Mouse (Mus musculus) lung, postnatal 0 days (tissue): ENCODE data around the gene Dnaja4. TPM values are rescaled to one million over a fixed set of nuclear protein-coding genes. Genes with fewer than 3 reads are reported as not detected.
"Not testable (repeated sequence)": the region's sequence is repeated elsewhere in the genome, so short reads cannot be mapped to it uniquely, and the experiment has no call there.

Experiments used
- ATAC-seq: fragments of 200-750 bp; cut with Nextera tagmentation; 2 replicates; pipeline ENCODE4 v1.8.0; 2017; ENCODE audit warnings: moderate library complexity
- DNase-seq: peaks from one replicate; pipeline ENCODE4 v3.0.0-alpha.2; 2016; ENCODE audit warnings: low spot score
- H3K27ac ChIP-seq: fragments of 300-500 bp; sonication (generic); 2 replicates; pipeline ENCODE4 v1.5.1; 2014; ENCODE audit warnings: antibody characterized with exemption, mild to moderate bottlenecking, low read length, mixed read lengths
- H3K27me3 ChIP-seq: fragments of 300-500 bp; sonication (generic); replicated peaks from 2 replicates; pipeline ENCODE4 v1.6.1; 2014; ENCODE audit warnings: low read length, mixed read lengths; ENCODE audit not compliant: insufficient read depth
- H3K36me3 ChIP-seq: fragments of 300-500 bp; sonication (generic); 2 replicates; pipeline ENCODE4 v1.6.1; 2014; ENCODE audit warnings: low read length, mixed read lengths; ENCODE audit not compliant: insufficient read depth
- H3K4me1 ChIP-seq: fragments of 300-500 bp; sonication (generic); 2 replicates; pipeline ENCODE4 v1.6.1; 2014; ENCODE audit warnings: antibody characterized with exemption, low read depth, low read length, mixed read lengths; ENCODE audit not compliant: insufficient read depth
- H3K4me2 ChIP-seq: fragments of 300-500 bp; sonication (generic); replicated peaks from 2 replicates; pipeline ENCODE4 v1.6.1; 2014; ENCODE audit warnings: low read depth, mild to moderate bottlenecking, low read length, moderate library complexity, mixed read lengths
- H3K4me3 ChIP-seq: fragments of 300-500 bp; sonication (generic); 2 replicates; pipeline ENCODE4 v1.5.1; 2014; ENCODE audit warnings: low read depth, low read length
- H3K9ac ChIP-seq: fragments of 300-500 bp; sonication (generic); replicated peaks from 2 replicates; pipeline ENCODE4 v1.6.1; 2014; ENCODE audit warnings: low read depth, mild to moderate bottlenecking
- H3K9me3 ChIP-seq: fragments of 300-500 bp; sonication (generic); 2 replicates; pipeline ENCODE4 v1.6.1; 2016; ENCODE audit warnings: low read length, mixed read lengths
- CTCF ChIP-seq: IDR thresholded peaks from 2 replicates; pipeline ENCODE4 v1.5.1; 2016; ENCODE audit warnings: antibody characterized with exemption, mild to moderate bottlenecking
- EP300 ChIP-seq: IDR thresholded peaks from 2 replicates; pipeline ENCODE4 v1.6.1; 2016; ENCODE audit warnings: antibody characterized with exemption, mild to moderate bottlenecking, control low read depth
- WGBS: fragments of 180-500 bp; shearing (Covaris S2); extraction: QIAGEN DNeasy Blood & Tissue Kit; methylation state at CpG from one replicate; pipeline ENCODE4 v1.1.7; 2014; 5-methylcytosine and 5-hydroxymethylcytosine counted together
- polyA plus RNA-seq: library from polyadenylated mRNA; unstranded; fragments of >200 nt; fragmentation: Nextera tagmentation; extraction: Ambion mirVana; gene quantifications from 2 replicates; pipeline ENCODE4 v1.2.1, GENCODE M21; 2015

The Dnaja4 gene
- polyA plus RNA-seq, 1 experiment from 2014 or later, result 15.2 TPM

DNA sequence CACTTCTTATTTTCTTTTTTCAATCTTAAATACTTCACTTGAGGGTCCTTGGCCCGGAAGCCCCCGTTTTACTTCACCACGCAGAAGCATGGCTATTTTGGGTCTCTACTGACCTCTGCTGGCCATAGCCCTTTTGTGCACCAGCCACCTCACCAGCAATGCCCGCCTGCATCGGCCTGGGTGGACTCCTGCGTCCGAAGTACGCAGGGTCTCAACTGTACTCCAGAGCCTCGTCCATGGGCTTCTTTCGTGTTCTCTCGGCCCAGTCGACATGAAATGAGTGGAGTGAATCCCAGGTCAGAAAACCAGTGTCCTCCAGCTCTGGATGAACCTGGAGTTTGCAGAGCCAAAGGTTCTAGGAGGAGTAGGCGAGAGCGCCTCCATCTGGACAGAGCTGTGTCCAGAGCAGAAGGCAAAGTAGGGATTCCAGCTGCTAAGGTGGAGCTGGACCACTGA is 22.1 kb upstream of the Dnaja4 start:
- Histone ChIP-seq H3K4me1 (no peaks in the 10 kb centered on the region), H3K27me3 (no peaks in the 10 kb centered on the region), H3K27ac (no peak overlapping the region), H3K4me3 (peak overlapping the region; percentile 21; the same call in 1 of the 2 replicates), H3K9me3 (no peaks in the 10 kb centered on the region), H3K36me3 (no peaks in the 10 kb centered on the region), H3K4me2 (peak overlapping the region; percentile 56), H3K9ac (no peak overlapping the region)
- 2% methylated on average over 14 of the region's 14 CpGs for WGBS
- peak; percentile 82 for TF ChIP-seq CTCF
- no peak for TF ChIP-seq EP300
- DNase-seq (peak; percentile 69), ATAC-seq (peak; percentile 70)

DNA sequence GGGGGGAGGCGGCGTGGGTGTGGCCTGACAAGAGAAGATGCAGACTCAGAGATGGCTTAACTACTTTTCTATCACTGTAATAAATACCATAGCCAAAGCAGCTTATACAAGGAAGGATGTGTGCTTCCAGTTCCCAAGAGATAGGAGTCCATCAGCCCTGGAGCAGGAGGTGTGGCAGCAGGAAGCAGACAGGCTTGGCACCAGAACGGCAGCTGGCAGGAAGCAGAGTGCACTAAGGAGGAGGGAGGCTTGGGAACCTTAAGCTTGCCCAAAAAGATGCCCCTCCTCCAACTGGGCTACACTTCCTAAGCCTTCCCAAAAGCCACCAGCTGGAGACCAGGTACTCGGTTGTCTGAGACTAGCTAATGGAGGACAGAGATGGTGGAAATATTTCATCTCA is 15.8 kb upstream of the Dnaja4 start:
- Histone ChIP-seq H3K9ac (no peak overlapping the region), H3K4me2 (no peak overlapping the region), H3K27me3 (no peaks in the 10 kb centered on the region), H3K36me3 (no peaks in the 10 kb centered on the region), H3K27ac (no peak overlapping the region), H3K4me1 (no peaks in the 10 kb centered on the region), H3K4me3 (no peak overlapping the region), H3K9me3 (no peaks in the 10 kb centered on the region)
- no peak for DNase-seq
- no peak for ATAC-seq
- no peak for TF ChIP-seq EP300
- TF ChIP-seq CTCF, result no peak
- WGBS, result 24% methylated on average over 2 of the region's 4 CpGs

DNA sequence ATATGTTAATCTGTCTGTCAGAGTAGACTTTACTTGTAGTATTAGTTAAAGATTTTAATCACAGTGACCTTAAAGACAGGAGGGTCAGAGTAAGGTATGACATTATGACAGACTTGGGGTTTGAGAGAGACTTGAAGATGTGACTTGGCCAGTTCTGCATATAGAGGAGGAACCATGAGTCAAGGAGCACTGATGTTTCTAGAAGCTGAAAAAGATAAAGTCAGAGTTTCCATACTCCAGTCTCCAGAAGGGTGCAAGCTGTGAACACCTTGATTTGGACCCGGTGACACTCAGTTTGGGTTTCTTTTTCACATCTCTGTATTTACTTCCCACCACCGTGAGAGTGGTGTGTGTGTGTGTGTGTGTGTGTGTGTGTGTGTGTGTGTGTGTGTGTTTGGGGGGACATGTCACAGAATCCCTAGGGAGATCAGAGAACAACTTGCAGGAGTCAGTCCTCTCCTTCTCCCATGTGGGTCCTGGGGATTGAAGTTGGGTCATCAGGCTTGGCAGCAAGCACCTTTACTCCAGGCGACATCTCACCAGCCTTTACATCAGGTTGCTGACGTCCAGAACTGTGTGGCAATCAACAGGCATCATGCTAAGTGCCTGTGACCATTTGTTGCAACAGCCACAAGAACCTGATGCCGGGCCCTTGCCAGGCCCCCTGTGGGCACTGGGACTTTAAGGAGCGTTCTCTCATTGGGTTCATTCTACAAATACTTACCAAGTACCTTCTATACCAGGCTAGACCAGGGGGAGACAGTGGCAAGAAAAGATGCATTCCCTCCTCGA is 14.7 kb upstream of the Dnaja4 start:
- Histone ChIP-seq H3K36me3 (no peaks in the 10 kb centered on the region), H3K9ac (no peak overlapping the region), H3K27ac (no peak overlapping the region), H3K4me1 (no peaks in the 10 kb centered on the region), H3K9me3 (no peaks in the 10 kb centered on the region), H3K4me3 (no peak overlapping the region), H3K27me3 (no peaks in the 10 kb centered on the region), H3K4me2 (no peak overlapping the region)
- DNase-seq (no peak), ATAC-seq (no peak)
- WGBS, result 57% methylated on average over 7 of the region's 7 CpGs
- TF ChIP-seq EP300 (no peak), CTCF (no peak)

DNA sequence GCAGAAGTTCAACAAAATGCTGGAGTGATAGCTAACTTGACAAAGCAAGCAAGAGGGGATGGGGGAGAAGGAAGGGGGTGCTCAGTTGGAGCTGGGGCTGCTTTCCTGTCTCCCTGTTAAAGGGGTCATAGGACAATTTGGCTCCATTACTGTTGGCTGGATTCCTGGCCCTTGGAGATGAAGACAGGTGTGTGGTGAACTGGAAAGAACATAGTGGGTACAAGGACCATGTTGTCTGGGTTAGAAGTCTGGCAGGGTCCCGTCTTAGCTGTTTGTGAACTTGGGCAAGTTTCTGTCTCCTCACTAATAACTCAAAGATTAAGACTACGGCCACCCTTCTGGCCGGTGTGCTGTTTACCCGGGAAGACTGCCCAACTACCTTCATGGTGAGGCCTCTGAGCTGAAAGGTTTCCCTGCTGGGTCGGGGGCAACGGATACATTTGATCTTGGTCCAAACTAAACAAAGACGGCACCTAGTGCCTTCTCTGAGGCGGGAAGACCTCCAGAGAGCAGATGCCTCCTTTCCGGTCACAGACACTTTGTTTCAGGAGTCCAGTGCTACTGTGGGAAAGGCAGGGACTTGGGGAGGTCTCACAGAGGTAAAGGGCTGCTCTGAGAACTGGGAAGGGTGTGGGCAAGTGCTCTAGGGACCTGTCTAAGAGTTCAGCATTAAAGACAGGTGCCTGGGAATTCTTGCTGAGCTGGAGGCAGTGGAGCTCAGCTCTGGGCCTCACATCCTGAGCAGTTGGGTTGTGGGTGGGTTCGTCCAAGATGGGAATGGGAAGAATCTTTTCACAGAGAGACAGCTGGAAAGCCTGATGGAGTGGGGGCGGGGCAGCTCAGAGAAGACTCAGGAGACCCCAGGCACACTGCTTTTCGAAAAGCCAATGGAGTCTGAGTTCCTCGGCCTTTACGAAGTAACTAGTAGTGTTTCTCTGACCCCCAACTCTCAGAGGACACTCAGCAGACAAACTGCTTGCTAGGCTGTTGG is 11.1 kb upstream of the Dnaja4 start:
- no peak for DNase-seq
- no peaks in the 10 kb centered on the region for H3K36me3 ChIP-seq
- no peak for ATAC-seq
- H3K4me1 ChIP-seq, result no peaks in the 10 kb centered on the region
- no peak overlapping the region for H3K9ac ChIP-seq
- H3K27ac ChIP-seq, result no peak overlapping the region
- H3K4me3 ChIP-seq, result no peak overlapping the region
- no peaks in the 10 kb centered on the region for H3K9me3 ChIP-seq
- no peaks in the 10 kb centered on the region for H3K27me3 ChIP-seq
- no peak overlapping the region for H3K4me2 ChIP-seq
- WGBS, result 49% methylated on average over 14 of the region's 14 CpGs
- TF ChIP-seq EP300, result no peak
- TF ChIP-seq CTCF, result no peak

DNA sequence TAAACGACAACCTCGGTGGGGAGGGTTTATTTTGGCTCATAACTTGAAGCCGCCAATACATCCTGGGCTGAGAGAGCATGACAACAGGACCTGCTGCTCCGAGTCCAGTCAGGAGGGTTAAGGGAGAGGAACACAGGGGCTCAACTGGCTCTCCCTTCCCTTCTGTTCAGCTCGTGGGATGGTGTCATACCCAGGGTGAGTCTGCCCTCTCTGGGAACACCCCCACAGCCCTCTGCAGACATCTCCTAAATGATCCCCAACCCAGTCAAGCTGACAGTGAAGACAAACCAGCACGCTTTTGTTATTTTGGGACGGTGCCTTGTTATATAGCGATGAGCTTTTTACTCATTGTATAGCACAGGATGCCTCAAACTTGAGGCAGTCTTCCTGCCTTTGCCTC is 9.2 kb upstream of the Dnaja4 start:
- WGBS, result 67% methylated on average over 8 of the region's 8 CpGs
- H3K4me2 ChIP-seq, result no peak overlapping the region
- TF ChIP-seq EP300 (no peak), CTCF (no peak)
- DNase-seq (no peak), ATAC-seq (no peak)
- H3K36me3 ChIP-seq, result no peaks in the 10 kb centered on the region
- H3K27me3 ChIP-seq, result no peaks in the 10 kb centered on the region
- no peak overlapping the region for H3K9ac ChIP-seq
- H3K9me3 ChIP-seq, result no peaks in the 10 kb centered on the region
- no peak overlapping the region for H3K4me3 ChIP-seq
- no peaks in the 10 kb centered on the region for H3K4me1 ChIP-seq
- H3K27ac ChIP-seq, result no peak overlapping the region

DNA sequence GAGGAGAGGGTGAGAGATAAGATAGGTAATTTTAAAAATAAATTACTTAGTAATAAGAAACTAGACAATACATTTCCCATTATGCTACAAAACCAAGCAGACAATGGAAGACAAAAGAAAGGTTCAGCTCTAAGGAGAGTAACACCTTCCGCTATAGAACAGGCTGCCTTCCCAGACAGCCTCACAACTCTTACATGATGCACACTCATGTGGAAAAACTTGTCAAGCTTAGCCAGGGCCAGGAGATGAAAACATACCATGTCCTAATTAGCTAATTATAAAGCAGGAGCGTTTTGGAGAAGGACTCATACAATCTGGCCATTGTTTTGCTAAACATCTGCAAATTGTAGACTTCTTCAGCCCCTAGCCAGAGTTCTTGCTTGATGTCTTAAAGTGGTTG is 8.0 kb upstream of the Dnaja4 start:
- H3K9me3 ChIP-seq, ATAC-seq: not testable (repeated sequence)
- WGBS, result 73% methylated on average over 2 of the region's 2 CpGs

More for the DNA sequence above, 8.0 kb upstream of the Dnaja4 start:
- H3K27ac ChIP-seq, H3K4me1 ChIP-seq, H3K9ac ChIP-seq, H3K36me3 ChIP-seq, H3K4me2 ChIP-seq, DNase-seq, H3K4me3 ChIP-seq, H3K27me3 ChIP-seq: not testable (repeated sequence)
